In the genomic region with DNA sequence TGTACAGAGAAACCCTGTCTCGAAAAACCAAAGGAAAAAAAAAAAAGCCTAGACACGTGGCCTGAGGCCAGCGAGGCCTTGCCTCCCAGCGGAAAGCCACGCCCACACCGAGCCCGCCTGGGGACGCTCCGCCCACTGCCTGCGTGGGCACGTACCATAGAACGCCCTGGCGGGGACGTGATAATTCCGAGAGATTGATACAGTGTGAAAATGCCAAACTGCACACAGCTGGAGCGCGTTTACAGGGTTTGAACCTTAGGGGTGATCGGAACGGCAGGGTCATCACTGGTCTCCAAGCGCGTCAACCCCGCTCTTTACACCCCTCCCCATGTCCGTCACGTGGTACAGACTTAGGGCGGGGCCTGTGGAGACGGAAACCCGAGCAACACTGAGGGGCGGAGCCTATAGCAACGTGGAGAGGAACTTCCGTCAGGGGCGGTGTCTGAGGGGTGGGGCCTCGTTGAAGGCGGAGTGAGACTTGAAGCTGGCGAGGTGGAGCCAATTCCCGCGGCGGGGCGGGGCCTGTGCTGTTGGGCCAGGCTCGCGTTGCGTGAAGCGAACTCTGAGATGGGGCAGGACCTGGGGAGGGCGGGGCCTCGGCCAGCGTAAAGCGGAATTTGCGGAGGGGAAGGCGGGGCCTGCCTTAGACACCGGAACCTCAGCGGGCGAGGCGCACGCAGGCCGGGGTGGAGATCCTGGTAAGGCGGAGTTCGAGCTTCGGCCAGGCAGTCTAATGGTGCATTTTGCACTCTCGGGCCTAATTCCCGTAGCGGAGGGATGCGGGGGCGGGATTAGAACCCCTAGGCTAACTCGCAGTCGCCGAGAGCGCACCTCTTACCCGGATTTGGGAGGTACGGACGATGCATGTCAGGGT, we compare ENCODE assay signal across 8 mouse cellular contexts. TPM values are rescaled to one million over a fixed set of nuclear protein-coding genes. Genes with fewer than 3 reads are reported as not detected.
DNase-seq lines count a peak whose midpoint lies in the region; ATAC-seq and TF ChIP-seq lines count a peak whose summit lies in the region.

A gene (plus strand): TSS at position 634 of the 874 bp plus-strand sequence.

- peak; percentile 100 for DNase-seq in A20 (ENCODE audit: low read depth, low spot score)
- DNase-seq in heart, adult 9 months (ENCODE audit: low spot score in 2 of 2), result peak; percentile 100
- DNase-seq in monocyte, adult 2 months (ENCODE audit: low read depth in 1 of 2, low spot score in 2 of 2), result peak; percentile 100
- DNase-seq in spleen, postnatal 36 days (ENCODE audit: low spot score in 2 of 2), result peak; percentile 100

- WGBS in kidney, embryonic 14.5 days, result under 1% methylated on average over 69 of the region's 69 CpGs
- WGBS in limb, embryonic 15.5 days, result under 1% methylated on average over 69 of the region's 69 CpGs

- H3K4me1 ChIP-seq in bone marrow macrophage, adult 2 months (ENCODE audit: control insufficient read depth, insufficient read depth, low read length), result peaks cover 16% of the 10 kb centered on the region
- H3K4me1 ChIP-seq in embryonic fibroblast, embryonic 13.5 days (ENCODE audit: control insufficient read depth, insufficient read depth, low read length), result 0 out of 2 replicates have a peak, but pooled peaks cover 4% of the 10 kb centered on the region
- H3K4me1 ChIP-seq in kidney, embryonic 14.5 days (ENCODE audit: control insufficient read depth, insufficient read depth, low read length), result peaks cover 18% of the 10 kb centered on the region
- H3K4me1 ChIP-seq in limb, embryonic 15.5 days, result peaks cover 35% of the 10 kb centered on the region

- H3K9me3 ChIP-seq in kidney, embryonic 14.5 days (ENCODE audit: control insufficient read depth, low read length), result no peaks in the 10 kb centered on the region
- H3K9me3 ChIP-seq in limb, embryonic 15.5 days, result no peaks in the 10 kb centered on the region

- TF ChIP-seq POLR2A in bone marrow macrophage, adult 2 months (IDR thresholded peaks at IDR 0.05; ENCODE audit: borderline replicate concordance, low read depth, low read length), result 0 out of 2 replicates have a peak, but pooled peaks have one; percentile 34
- peak; percentile 91 for TF ChIP-seq POLR2A in embryonic fibroblast, embryonic 13.5 days (IDR thresholded peaks at IDR 0.05; ENCODE audit: low read depth, low read length)

- H3K4me3 ChIP-seq in bone marrow macrophage, adult 2 months (ENCODE audit: insufficient read depth, low read length), result peak within 1 kb of the TSS; percentile 71
- H3K4me3 ChIP-seq in embryonic fibroblast, embryonic 13.5 days (ENCODE audit: insufficient read depth, low read length), result peak within 1 kb of the TSS; percentile 58
- H3K4me3 ChIP-seq in kidney, embryonic 14.5 days (ENCODE audit: low read length), result peak within 1 kb of the TSS; percentile 66
- peak within 1 kb of the TSS; percentile 58 for H3K4me3 ChIP-seq in limb, embryonic 15.5 days

- H3K9ac ChIP-seq in kidney, embryonic 14.5 days (ENCODE audit: low read depth, low read length), result peak within 1 kb of the TSS; percentile 71
- peak within 1 kb of the TSS; percentile 51 for H3K9ac ChIP-seq in limb, embryonic 15.5 days

- peak within 1 kb of the TSS; percentile 81 for H3K4me2 ChIP-seq in kidney, embryonic 14.5 days (replicated peaks; ENCODE audit: low read depth, low read length)
- peak within 1 kb of the TSS; percentile 76 for H3K4me2 ChIP-seq in limb, embryonic 15.5 days

- H3K27ac ChIP-seq in bone marrow macrophage, adult 2 months (ENCODE audit: insufficient read depth, low read depth, low read length), result peak within 1 kb of the TSS; percentile 74
- H3K27ac ChIP-seq in embryonic fibroblast, embryonic 13.5 days (ENCODE audit: insufficient read depth, low read length), result peak within 1 kb of the TSS; percentile 91
- H3K27ac ChIP-seq in kidney, embryonic 14.5 days (ENCODE audit: low read depth, low read length), result peak within 1 kb of the TSS; percentile 83
- peak within 1 kb of the TSS; percentile 92 for H3K27ac ChIP-seq in limb, embryonic 15.5 days

- no peak for TF ChIP-seq CTCF in bone marrow macrophage, adult 2 months (IDR thresholded peaks at IDR 0.05; ENCODE audit: low read depth, low read length)
- TF ChIP-seq CTCF in embryonic fibroblast, embryonic 13.5 days (IDR thresholded peaks at IDR 0.05; ENCODE audit: borderline replicate concordance, insufficient read depth, low read length), result no peak

- H3K27me3 ChIP-seq in kidney, embryonic 14.5 days (ENCODE audit: control insufficient read depth, insufficient read depth, low read length), result no peaks in the 10 kb centered on the region
- H3K27me3 ChIP-seq in limb, embryonic 15.5 days, result no peaks in the 10 kb centered on the region

- ATAC-seq in kidney, embryonic 14.5 days (ENCODE audit: low FRiP score, low TSS enrichment), result peak; percentile 91
- peak; percentile 93 for ATAC-seq in limb, embryonic 15.5 days (ENCODE audit: insufficient number of reproducible peaks, low FRiP score, low TSS enrichment, low read depth)

- peaks cover 9% of the 10 kb centered on the region for H3K36me3 ChIP-seq in kidney, embryonic 14.5 days (ENCODE audit: control insufficient read depth, insufficient read depth, low read length)
- H3K36me3 ChIP-seq in limb, embryonic 15.5 days, result peaks cover 14% of the 10 kb centered on the region

RNA-seq across cellular contexts. Expression of the gene that starts here (rescaled TPM):
- polyA plus RNA-seq in bone marrow macrophage, adult 2 months (2012; ENCODE audit: insufficient read depth, insufficient read length, missing spikeins), result 13.5 and 14.5 TPM in 2 replicates
- 10.2 and 12.4 TPM in 2 replicates for polyA plus RNA-seq in embryonic fibroblast, embryonic 13.5 days (2011; ENCODE audit: insufficient read length, low read depth, missing spikeins)
- 12.0 and 14.6 TPM in 2 replicates for polyA plus RNA-seq in kidney, embryonic 14.5 days (2014; fragmentation: Nextera tagmentation; extraction: Ambion mirVana)
- polyA plus RNA-seq in limb, embryonic 15.5 days (2015; fragmentation: Nextera tagmentation; extraction: Ambion mirVana), result 24.4 and 25.7 TPM in 2 replicates

Comparison
In these comparisons a context has a peak if more than half of its experiments do, and no peak if none do; other contexts are left out.
1. Peak in every context shown above with its lines: DNase-seq, ATAC-seq, H3K4me3 ChIP-seq and H3K27ac ChIP-seq.